Mouse (Mus musculus): ENCODE measurements around the gene Apol6. TPM values are rescaled to one million over a fixed set of nuclear protein-coding genes. Genes with fewer than 3 reads are reported as not detected.
A peak's percentile ranks its signal among the peaks of the same experiment; 100 is the strongest.
"Not testable (repeated sequence)": the region's sequence is repeated elsewhere in the genome, so short reads cannot be mapped to it uniquely, and the experiment has no call there.

Apol6 gene
- polyA plus RNA-seq, 1 experiment, result not detected

- H3K4me1 ChIP-seq (ENCODE audit: control insufficient read depth, insufficient read depth, low read length), result peaks cover 11% of the 10 kb centered on the region
- H3K4me3 ChIP-seq (ENCODE audit: insufficient read depth, low read depth, low read length), result no peak overlapping the region
- H3K27ac ChIP-seq (ENCODE audit: insufficient read depth, low read depth, low read length), result no peak overlapping the region
- TF ChIP-seq POLR2A (IDR thresholded peaks at IDR 0.05; ENCODE audit: insufficient read depth, low read depth, low read length), result no peak
- TF ChIP-seq CTCF (IDR thresholded peaks at IDR 0.05; ENCODE audit: insufficient read depth, low read depth, low read length), result no peak
Observed at GRCm38 (mm10) chr15:77058566-77058965, 14.0 kb downstream of the Apol6 start.

- H3K4me1 ChIP-seq (ENCODE audit: control insufficient read depth, insufficient read depth, low read length), result peaks cover 11% of the 10 kb centered on the region
- 97% methylated on average over 4 of the region's 4 CpGs for WGBS
- not testable (repeated sequence) for H3K4me3 ChIP-seq (ENCODE audit: insufficient read depth, low read depth, low read length); H3K27ac ChIP-seq (ENCODE audit: insufficient read depth, low read depth, low read length)
Observed at GRCm38 (mm10) chr15:77059416-77059815, 14.9 kb downstream of the Apol6 start.

- H3K4me1 ChIP-seq (ENCODE audit: control insufficient read depth, insufficient read depth, low read length), result no peaks in the 10 kb centered on the region
Observed at GRCm38 (mm10) chr15:77062746-77063145, 18.2 kb downstream of the Apol6 start.

GRCm38 (mm10) chr15:77065259-77065852 lies 20.8 kb downstream of the Apol6 start:
- 94% methylated on average over 6 of the region's 6 CpGs for WGBS
- H3K4me3 ChIP-seq (ENCODE audit: insufficient read depth, low read depth, low read length), result no peak overlapping the region
- peaks cover 5% of the 10 kb centered on the region for H3K4me1 ChIP-seq (ENCODE audit: control insufficient read depth, insufficient read depth, low read length)
- H3K27ac ChIP-seq (ENCODE audit: insufficient read depth, low read depth, low read length), result no peak overlapping the region
- TF ChIP-seq POLR2A (IDR thresholded peaks at IDR 0.05; ENCODE audit: insufficient read depth, low read depth, low read length) (no peak), CTCF (IDR thresholded peaks at IDR 0.05; ENCODE audit: insufficient read depth, low read depth, low read length) (no peak)

More at GRCm38 (mm10) chr15:77062746-77063145, 18.2 kb downstream of the Apol6 start:
- Histone ChIP-seq H3K27ac (ENCODE audit: insufficient read depth, low read depth, low read length) (no peak overlapping the region), H3K4me3 (ENCODE audit: insufficient read depth, low read depth, low read length) (no peak overlapping the region)
- TF ChIP-seq CTCF (IDR thresholded peaks at IDR 0.05; ENCODE audit: insufficient read depth, low read depth, low read length), result no peak
- TF ChIP-seq POLR2A (IDR thresholded peaks at IDR 0.05; ENCODE audit: insufficient read depth, low read depth, low read length), result no peak

GRCm38 (mm10) chr15:77066233-77066632 lies 21.7 kb downstream of the Apol6 start:
- H3K27ac ChIP-seq (ENCODE audit: insufficient read depth, low read depth, low read length), result no peak overlapping the region
- WGBS, result 87% methylated on average over 6 of the region's 6 CpGs
- peaks cover 8% of the 10 kb centered on the region for H3K4me1 ChIP-seq (ENCODE audit: control insufficient read depth, insufficient read depth, low read length)
- H3K4me3 ChIP-seq (ENCODE audit: insufficient read depth, low read depth, low read length), result no peak overlapping the region
- TF ChIP-seq POLR2A (IDR thresholded peaks at IDR 0.05; ENCODE audit: insufficient read depth, low read depth, low read length) (no peak), CTCF (IDR thresholded peaks at IDR 0.05; ENCODE audit: insufficient read depth, low read depth, low read length) (no peak)

GRCm38 (mm10) chr15:77068439-77068861 lies 23.9 kb downstream of the Apol6 start:
- peaks cover 14% of the 10 kb centered on the region for H3K4me1 ChIP-seq (ENCODE audit: control insufficient read depth, insufficient read depth, low read length)
- TF ChIP-seq POLR2A (IDR thresholded peaks at IDR 0.05; ENCODE audit: insufficient read depth, low read depth, low read length) (no peak), CTCF (IDR thresholded peaks at IDR 0.05; ENCODE audit: insufficient read depth, low read depth, low read length) (no peak)
- 40% methylated on average over 3 of the region's 3 CpGs for WGBS
- H3K27ac ChIP-seq (ENCODE audit: insufficient read depth, low read depth, low read length), result peak overlapping the region; percentile 52
- H3K4me3 ChIP-seq (ENCODE audit: insufficient read depth, low read depth, low read length), result no peak overlapping the region

- no peak for TF ChIP-seq POLR2A (IDR thresholded peaks at IDR 0.05; ENCODE audit: insufficient read depth, low read depth, low read length)
- TF ChIP-seq CTCF (IDR thresholded peaks at IDR 0.05; ENCODE audit: insufficient read depth, low read depth, low read length), result no peak
- Histone ChIP-seq H3K27ac (ENCODE audit: insufficient read depth, low read depth, low read length) (0 out of 2 replicates have a peak overlapping the region, but pooled peaks have one; percentile 52), H3K4me1 (ENCODE audit: control insufficient read depth, insufficient read depth, low read length) (peaks cover 14% of the 10 kb centered on the region), H3K4me3 (ENCODE audit: insufficient read depth, low read depth, low read length) (no peak overlapping the region)
- WGBS, result 48% methylated on average over 3 of the region's 3 CpGs
Observed at GRCm38 (mm10) chr15:77069019-77069418, 24.5 kb downstream of the Apol6 start.

- WGBS, result 87% methylated on average over 11 of the region's 11 CpGs
- peaks cover 14% of the 10 kb centered on the region for H3K4me1 ChIP-seq (ENCODE audit: control insufficient read depth, insufficient read depth, low read length)
- no peak overlapping the region for H3K27ac ChIP-seq (ENCODE audit: insufficient read depth, low read depth, low read length)
- TF ChIP-seq POLR2A (IDR thresholded peaks at IDR 0.05; ENCODE audit: insufficient read depth, low read depth, low read length), result no peak
- no peak for TF ChIP-seq CTCF (IDR thresholded peaks at IDR 0.05; ENCODE audit: insufficient read depth, low read depth, low read length)
- no peak overlapping the region for H3K4me3 ChIP-seq (ENCODE audit: insufficient read depth, low read depth, low read length)
Observed at GRCm38 (mm10) chr15:77070745-77071268, 26.3 kb downstream of the Apol6 start.

- H3K4me3 ChIP-seq (ENCODE audit: insufficient read depth, low read depth, low read length), result no peak overlapping the region
- no peak for TF ChIP-seq POLR2A (IDR thresholded peaks at IDR 0.05; ENCODE audit: insufficient read depth, low read depth, low read length)
- TF ChIP-seq CTCF (IDR thresholded peaks at IDR 0.05; ENCODE audit: insufficient read depth, low read depth, low read length), result peak; percentile 33; the same call in 1 of the 2 replicates
- H3K4me1 ChIP-seq (ENCODE audit: control insufficient read depth, insufficient read depth, low read length), result peaks cover 14% of the 10 kb centered on the region
- H3K27ac ChIP-seq (ENCODE audit: insufficient read depth, low read depth, low read length), result no peak overlapping the region
- 20% methylated on average over 10 of the region's 10 CpGs for WGBS
Observed at GRCm38 (mm10) chr15:77071501-77071900, 27.0 kb downstream of the Apol6 start.

All from olfactory bulb, adult 2 months (tissue).